Mouse (Mus musculus) forebrain, embryonic 14.5 days (tissue): ENCODE data around the gene Syce3. TPM values are rescaled to one million over a fixed set of nuclear protein-coding genes. Genes with fewer than 3 reads are reported as not detected.
A peak's percentile ranks its signal among the peaks of the same experiment; 100 is the strongest.

Source experiments
- ATAC-seq: fragments of 200-750 bp; cut with Nextera tagmentation; 2 replicates; pipeline ENCODE4 v1.8.0; 2017; ENCODE audit warnings: mild to moderate bottlenecking, moderate library complexity
- DNase-seq: peaks from one replicate; pipeline ENCODE4 v3.0.0-alpha.2; 2015; ENCODE audit warnings: low spot score
- H3K27ac ChIP-seq: fragments of 300-500 bp; sonication (generic); 2 replicates; pipeline ENCODE4 v1.5.1; 2014; ENCODE audit warnings: low read depth, mild to moderate bottlenecking, control low read depth, low read length, moderate library complexity
- H3K27me3 ChIP-seq: fragments of 300-500 bp; sonication (generic); replicated peaks from 2 replicates; pipeline ENCODE4 v1.6.1; 2014; ENCODE audit warnings: low read length, control low read depth, mixed read lengths; ENCODE audit not compliant: control insufficient read depth, insufficient read depth
- H3K36me3 ChIP-seq: fragments of 300-500 bp; sonication (generic); 2 replicates; pipeline ENCODE4 v1.6.1; 2014; ENCODE audit warnings: low read length, control low read depth; ENCODE audit not compliant: control insufficient read depth, insufficient read depth
- H3K4me1 ChIP-seq: fragments of 300-500 bp; sonication (generic); 2 replicates; pipeline ENCODE4 v1.6.1; 2014; ENCODE audit warnings: antibody characterized with exemption, low read length, control low read depth; ENCODE audit not compliant: control insufficient read depth, insufficient read depth
- H3K4me2 ChIP-seq: fragments of 300-500 bp; sonication (generic); 2 replicates; pipeline ENCODE4 v1.6.1; 2014; ENCODE audit warnings: mild to moderate bottlenecking, control low read depth, low read length
- H3K4me3 ChIP-seq: fragments of 300-500 bp; sonication (generic); 2 replicates; pipeline ENCODE4 v1.5.1; 2014; ENCODE audit warnings: low read depth, low read length, control low read depth
- H3K9ac ChIP-seq: fragments of 300-500 bp; sonication (generic); 2 replicates; pipeline ENCODE4 v1.6.1; 2014; ENCODE audit warnings: mild to moderate bottlenecking, low read length, control low read depth, moderate library complexity
- H3K9me3 ChIP-seq: fragments of 300-500 bp; sonication (generic); replicated peaks from 2 replicates; pipeline ENCODE4 v1.6.1; 2016; ENCODE audit warnings: low read length, control low read depth, mixed read lengths; ENCODE audit not compliant: control insufficient read depth
- WGBS: fragments of 180-500 bp; shearing (Covaris S2); extraction: QIAGEN DNeasy Blood & Tissue Kit; methylation state at CpG from one replicate; pipeline ENCODE4 v1.1.7; 2014; 5-methylcytosine and 5-hydroxymethylcytosine counted together
- polyA plus RNA-seq: library from polyadenylated mRNA; unstranded; fragments of >200 nt; fragmentation: Nextera tagmentation; extraction: Ambion mirVana; gene quantifications from 2 replicates; pipeline ENCODE4 v1.2.1, GENCODE M21; 2014

Gene Syce3
- polyA plus RNA-seq, 1 experiment from 2014 or later = not detected

- H3K4me1 ChIP-seq = no peaks in the 10 kb centered on the region
- H3K36me3 ChIP-seq = no peaks in the 10 kb centered on the region
- no peaks in the 10 kb centered on the region for H3K27me3 ChIP-seq
- no peaks in the 10 kb centered on the region for H3K9me3 ChIP-seq
- no peak overlapping the region for H3K9ac ChIP-seq
- H3K4me3 ChIP-seq = no peak overlapping the region
- 84% methylated on average over 10 of the region's 10 CpGs for WGBS
- no peak overlapping the region for H3K27ac ChIP-seq
- DNase-seq = no peak
- H3K4me2 ChIP-seq = no peak overlapping the region
- no peak for ATAC-seq
Observed at GRCm38 (mm10) chr15:89404831-89405623, 5.3 kb downstream of the Syce3 start.

GRCm38 (mm10) chr15:89402471-89402870 lies 7.8 kb downstream of the Syce3 start:
- Histone ChIP-seq H3K9ac (no peak overlapping the region), H3K4me3 (no peak overlapping the region), H3K27ac (no peak overlapping the region), H3K4me1 (no peaks in the 10 kb centered on the region), H3K4me2 (no peak overlapping the region), H3K9me3 (no peaks in the 10 kb centered on the region), H3K36me3 (no peaks in the 10 kb centered on the region), H3K27me3 (no peaks in the 10 kb centered on the region)
- 94% methylated on average over 1 of the region's 1 CpGs for WGBS
- ATAC-seq (no peak), DNase-seq (no peak)

GRCm38 (mm10) chr15:89399716-89400115 lies 10.6 kb downstream of the Syce3 start:
- H3K36me3 ChIP-seq = no peaks in the 10 kb centered on the region
- H3K4me1 ChIP-seq = no peaks in the 10 kb centered on the region
- ATAC-seq = no peak
- H3K9ac ChIP-seq = no peak overlapping the region
- H3K4me2 ChIP-seq = no peak overlapping the region
- WGBS = 54% methylated on average over 1 of the region's 1 CpGs
- H3K27me3 ChIP-seq = no peaks in the 10 kb centered on the region
- no peak overlapping the region for H3K4me3 ChIP-seq
- no peak for DNase-seq
- no peaks in the 10 kb centered on the region for H3K9me3 ChIP-seq
- no peak overlapping the region for H3K27ac ChIP-seq

DNA sequence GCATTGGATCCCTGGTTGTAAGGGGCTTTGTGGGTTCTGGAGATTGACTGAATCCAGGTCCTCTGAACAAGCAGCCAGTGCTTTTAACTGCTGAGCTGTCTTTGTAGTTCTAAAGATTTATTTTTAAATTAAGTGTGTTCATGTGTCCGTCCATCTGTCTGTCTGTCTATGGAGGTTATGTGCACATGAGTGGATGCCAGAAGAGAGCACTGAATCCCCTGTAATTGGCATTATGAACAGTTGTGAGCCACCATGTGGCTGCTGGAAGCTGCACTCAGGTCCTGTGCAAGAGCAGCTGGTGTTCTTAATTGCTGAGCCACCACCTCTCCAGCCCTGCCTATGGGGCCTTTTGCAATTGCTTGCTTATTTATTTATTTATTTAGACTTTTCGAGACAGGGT lies 12.2 kb downstream of the Syce3 start:
- Histone ChIP-seq H3K27me3 (no peaks in the 10 kb centered on the region), H3K36me3 (no peaks in the 10 kb centered on the region), H3K4me1 (no peaks in the 10 kb centered on the region), H3K9me3 (no peaks in the 10 kb centered on the region), H3K4me2 (no peak overlapping the region), H3K27ac (no peak overlapping the region), H3K9ac (no peak overlapping the region), H3K4me3 (no peak overlapping the region)
- WGBS = 51% methylated on average over 2 of the region's 2 CpGs
- ATAC-seq (peak; percentile 52; the same call in 1 of the 2 replicates), DNase-seq (peak; percentile 42)

DNA sequence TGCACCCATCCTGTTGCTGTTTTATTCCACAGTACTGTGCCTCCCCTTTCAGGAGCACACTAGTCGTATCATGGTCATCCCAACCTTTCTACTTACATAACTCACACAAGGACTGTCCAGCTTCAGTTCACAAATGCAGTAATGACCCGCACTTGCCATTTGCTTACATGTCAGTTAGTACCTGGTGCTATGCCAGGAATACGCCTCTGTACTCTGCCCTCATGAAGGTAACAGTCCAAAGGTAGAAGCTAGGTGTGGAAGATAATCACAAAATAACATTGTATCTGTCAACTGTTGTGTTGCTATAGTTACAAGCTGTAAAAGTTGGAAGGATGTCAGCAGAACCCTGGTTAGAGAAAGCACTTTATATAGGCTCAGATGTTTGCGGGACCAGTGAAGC lies 13.4 kb downstream of the Syce3 start:
- H3K36me3 ChIP-seq = no peaks in the 10 kb centered on the region
- no peak overlapping the region for H3K4me2 ChIP-seq
- DNase-seq (no peak), ATAC-seq (no peak)
- H3K9me3 ChIP-seq = no peaks in the 10 kb centered on the region
- no peaks in the 10 kb centered on the region for H3K4me1 ChIP-seq
- H3K4me3 ChIP-seq = no peak overlapping the region
- WGBS = 91% methylated on average over 4 of the region's 4 CpGs
- H3K27me3 ChIP-seq = no peaks in the 10 kb centered on the region
- no peak overlapping the region for H3K9ac ChIP-seq
- no peak overlapping the region for H3K27ac ChIP-seq

DNA sequence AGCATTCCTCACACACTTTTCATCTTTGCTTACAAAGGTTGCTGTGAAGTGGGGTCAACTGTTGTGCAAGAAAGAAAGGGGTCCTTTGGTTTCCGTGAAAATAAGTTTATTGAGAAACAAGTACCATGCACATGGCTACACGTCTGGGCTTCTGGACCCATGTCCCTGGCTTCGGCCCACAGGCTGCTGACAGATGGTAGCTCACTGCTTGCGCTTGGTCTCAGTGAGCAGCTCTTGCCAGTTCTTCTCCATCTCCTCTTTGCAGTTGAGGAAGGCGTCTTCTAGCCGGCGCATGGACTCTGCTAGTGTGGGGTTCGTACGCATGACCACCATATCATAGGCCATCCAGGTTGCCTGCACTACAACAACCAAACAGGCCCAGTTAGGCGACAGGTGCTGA lies 20.2 kb downstream of the Syce3 start:
- Histone ChIP-seq H3K4me3 (no peak overlapping the region), H3K27me3 (no peaks in the 10 kb centered on the region), H3K4me1 (no peaks in the 10 kb centered on the region), H3K27ac (no peak overlapping the region), H3K36me3 (no peaks in the 10 kb centered on the region), H3K9me3 (no peaks in the 10 kb centered on the region), H3K4me2 (no peak overlapping the region), H3K9ac (no peak overlapping the region)
- 91% methylated on average over 10 of the region's 10 CpGs for WGBS
- DNase-seq = no peak
- ATAC-seq = no peak

DNA sequence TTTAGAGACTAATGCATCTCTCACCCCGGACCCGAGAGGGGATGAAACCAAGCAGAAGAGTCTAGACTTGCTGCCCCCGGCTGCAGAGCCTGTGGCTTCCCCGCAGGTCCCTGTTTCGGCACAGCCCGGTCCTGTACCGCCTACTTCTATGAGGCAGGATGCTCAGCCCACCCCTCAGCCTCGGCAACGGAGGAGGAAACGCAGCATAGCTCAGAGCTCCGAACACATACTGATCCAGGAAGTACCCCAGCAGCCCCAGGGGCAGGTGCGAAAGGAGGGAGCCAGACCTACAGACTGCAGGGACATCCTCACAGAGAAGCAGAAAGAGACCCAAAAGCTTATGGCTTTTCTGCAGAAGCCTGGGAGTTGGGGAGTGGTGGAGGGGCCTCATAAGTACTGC lies 23.2 kb downstream of the Syce3 start:
- Histone ChIP-seq H3K9me3 (no peaks in the 10 kb centered on the region), H3K9ac (no peak overlapping the region), H3K4me3 (no peak overlapping the region), H3K27ac (no peak overlapping the region), H3K27me3 (no peaks in the 10 kb centered on the region), H3K4me2 (no peak overlapping the region), H3K36me3 (no peaks in the 10 kb centered on the region), H3K4me1 (no peaks in the 10 kb centered on the region)
- DNase-seq (no peak), ATAC-seq (no peak)
- 54% methylated on average over 12 of the region's 12 CpGs for WGBS

DNA sequence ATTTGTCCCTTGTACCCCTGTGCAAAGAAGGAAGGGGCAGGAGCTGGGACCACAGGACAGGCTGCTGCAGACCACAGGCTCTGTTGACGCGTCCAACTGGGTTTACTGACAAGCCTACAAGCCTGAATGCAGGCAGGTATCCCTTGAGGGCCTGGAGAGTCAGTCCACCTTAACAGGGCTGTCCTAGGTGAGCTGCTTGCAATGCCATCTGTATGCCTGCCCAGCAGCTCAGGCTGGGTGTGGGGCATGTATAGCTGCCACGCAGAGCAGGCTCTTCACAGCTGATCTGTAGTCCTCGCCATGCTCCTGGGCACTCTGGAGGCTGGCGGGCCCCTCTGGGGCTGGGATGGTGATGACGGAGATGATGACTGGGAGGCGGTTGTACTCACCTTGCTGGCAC lies 25.7 kb downstream of the Syce3 start, which contains the start of gene Klhdc7b:
Gene Klhdc7b, plus strand, starts transcription at position 301 of the 400 bp plus-strand sequence.
- Histone ChIP-seq H3K36me3 (no peaks in the 10 kb centered on the region), H3K4me1 (no peaks in the 10 kb centered on the region; the same call in 1 of the 2 replicates), H3K4me2 (no peak within 1 kb of the TSS), H3K27ac (no peak within 1 kb of the TSS), H3K9me3 (no peaks in the 10 kb centered on the region), H3K9ac (no peak within 1 kb of the TSS), H3K4me3 (no peak within 1 kb of the TSS), H3K27me3 (peaks cover 9% of the 10 kb centered on the region)
- ATAC-seq = no peak
- no peak for DNase-seq
- WGBS = 91% methylated on average over 7 of the region's 7 CpGs

DNA sequence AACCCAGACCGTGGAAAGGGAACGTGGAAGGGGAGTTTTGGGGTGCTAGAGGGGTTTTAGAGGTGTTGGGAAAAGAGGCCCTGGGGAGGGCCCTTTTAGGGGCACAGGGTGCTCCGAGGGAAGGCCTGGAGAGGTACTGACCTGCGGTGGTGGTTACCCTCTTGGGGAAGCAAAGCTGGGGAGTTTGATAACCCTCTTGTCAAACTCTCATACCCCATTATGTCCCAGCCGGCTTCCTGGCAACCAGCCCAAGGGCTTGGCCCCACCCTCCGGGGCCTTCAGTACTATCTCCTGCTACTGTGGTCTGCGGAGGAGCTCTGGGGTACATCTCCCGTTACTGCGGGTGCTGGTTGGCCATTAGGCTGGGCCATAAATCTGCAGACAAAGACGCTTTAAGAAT lies 30.9 kb downstream of the Syce3 start:
- Histone ChIP-seq H3K9ac (peak overlapping the region; percentile 52; the same call in 1 of the 2 replicates), H3K9me3 (no peaks in the 10 kb centered on the region), H3K27me3 (peaks cover 46% of the 10 kb centered on the region), H3K4me1 (peaks cover 4% of the 10 kb centered on the region; the same call in 1 of the 2 replicates), H3K36me3 (no peaks in the 10 kb centered on the region), H3K4me2 (peak overlapping the region; percentile 58), H3K27ac (no peak overlapping the region), H3K4me3 (peak overlapping the region; percentile 27)
- ATAC-seq (no peak), DNase-seq (no peak)
- WGBS = 13% methylated on average over 10 of the region's 10 CpGs
